Mouse (Mus musculus) ES-Bruce4 (cell line): Measurements from ENCODE around the gene Cadm4.
A peak's percentile ranks its signal among the peaks of the same experiment; 100 is the strongest.

ENCODE experiments used
- EP300 ChIP-seq: IDR thresholded peaks from 2 replicates; pipeline ENCODE4 v1.6.1; 2011; ENCODE audit warnings: low read depth, low read length; ENCODE audit not compliant: insufficient read depth
- POLR2A ChIP-seq: IDR thresholded peaks from one replicate; pipeline ENCODE4 v1.8.1; 2011; ENCODE audit warnings: low read length; ENCODE audit not compliant: insufficient read depth

DNA sequence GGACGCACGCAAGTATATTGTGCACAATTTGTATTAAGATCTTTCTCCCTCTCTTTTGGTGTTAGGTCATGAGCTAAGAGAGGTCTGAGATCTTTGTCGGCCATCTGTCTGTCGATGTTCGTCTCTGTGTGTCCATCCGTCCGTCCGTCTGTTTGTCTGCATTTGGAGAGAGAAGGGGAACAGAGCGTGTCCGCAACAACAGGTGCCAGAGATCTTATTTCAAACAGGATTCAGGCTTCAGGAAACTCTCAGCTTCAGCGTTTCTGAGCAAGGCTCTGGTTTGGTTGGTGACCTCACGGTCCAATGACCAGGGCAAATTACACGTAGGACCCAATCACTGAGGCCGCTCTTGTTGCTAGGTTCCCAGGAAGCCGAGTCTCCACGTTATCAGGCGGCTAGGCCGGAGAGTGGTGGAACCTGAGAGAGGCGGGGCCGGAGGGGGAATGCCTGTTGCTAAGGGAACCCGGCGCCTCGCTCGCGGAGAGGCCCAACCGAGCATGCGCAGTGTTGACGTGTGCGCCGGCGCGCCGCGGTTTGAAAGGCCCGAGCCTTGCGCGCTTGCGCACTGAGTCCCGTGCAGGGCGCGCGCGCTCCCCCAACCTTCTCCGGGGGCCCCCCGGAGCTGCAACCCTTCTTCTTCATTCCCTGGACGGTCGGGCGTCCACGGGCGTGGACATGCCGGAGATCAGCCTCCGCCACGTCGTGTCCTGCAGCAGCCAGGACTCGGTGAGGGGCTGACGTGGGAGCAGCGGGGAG lies 65.0 kb downstream of the Cadm4 start:
- peak; percentile 40 for TF ChIP-seq POLR2A
- no peak for TF ChIP-seq EP300
